Mouse (Mus musculus) ES-Bruce4 (cell line): ENCODE measurements around the gene Mrgpre.

ENCODE experiments used
- EP300 ChIP-seq: IDR thresholded peaks from 2 replicates; pipeline ENCODE4 v1.6.1; 2011; ENCODE audit warnings: low read depth, low read length; ENCODE audit not compliant: insufficient read depth
- POLR2A ChIP-seq: IDR thresholded peaks from one replicate; pipeline ENCODE4 v1.8.1; 2011; ENCODE audit warnings: low read length; ENCODE audit not compliant: insufficient read depth

DNA sequence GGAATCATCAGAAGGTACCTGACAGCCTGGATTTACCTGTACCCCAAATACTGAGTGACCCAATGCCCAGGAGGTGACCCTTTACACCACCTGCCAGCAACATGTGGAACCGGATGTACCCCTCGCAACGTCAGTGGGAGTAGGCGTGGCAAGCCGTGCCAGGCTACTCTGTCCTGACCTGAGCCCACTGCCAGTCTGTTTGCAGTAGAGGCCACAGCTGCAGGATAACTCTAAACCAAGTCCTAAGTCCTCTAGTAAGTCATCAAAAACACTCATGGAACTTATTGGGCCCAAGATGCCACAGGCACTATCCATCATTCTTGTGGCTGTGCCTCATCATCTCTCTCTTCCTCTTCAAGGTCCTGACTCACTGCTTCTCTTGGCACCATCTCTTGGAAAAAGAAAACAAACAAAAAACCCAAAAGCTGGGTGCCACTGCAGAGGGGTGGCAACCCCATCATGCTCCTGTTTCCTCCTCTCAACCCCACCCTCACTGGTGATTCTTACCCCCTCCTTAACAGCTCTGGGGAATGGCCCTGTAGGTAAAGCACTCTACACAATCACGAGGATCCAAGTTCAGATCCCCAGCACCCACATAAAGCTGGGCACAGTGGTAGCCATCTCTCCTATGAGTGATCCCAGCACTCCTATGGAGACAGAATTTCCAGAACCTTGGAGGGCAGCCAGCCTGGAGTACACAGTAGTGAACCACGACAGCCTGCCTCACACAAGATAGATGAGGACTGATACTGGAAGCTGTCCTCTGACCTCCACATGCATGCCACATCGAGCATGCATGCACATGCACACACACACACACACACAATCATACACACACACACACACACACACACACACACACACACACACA is 17.1 kb upstream of the Mrgpre start:
- TF ChIP-seq EP300 (no peak), POLR2A (no peak)
